Mouse (Mus musculus) midbrain, embryonic 16.5 days (tissue): Measurements from ENCODE around the gene Cdc42se2. TPM values are rescaled to one million over a fixed set of nuclear protein-coding genes. Genes with fewer than 3 reads are reported as not detected.

Source experiments
- ATAC-seq: fragments of 200-750 bp; cut with Nextera tagmentation; 2 replicates; pipeline ENCODE4 v1.8.0; 2017; ENCODE audit warnings: moderate TSS enrichment
- H3K27ac ChIP-seq: fragments of 300-500 bp; sonication (generic); 2 replicates; pipeline ENCODE4 v1.5.1; 2014; ENCODE audit warnings: mild to moderate bottlenecking, low read length, mixed read lengths
- H3K27me3 ChIP-seq: fragments of 300-500 bp; sonication (generic); 2 replicates; pipeline ENCODE4 v1.6.1; 2014; ENCODE audit warnings: low read depth, low read length, mixed read lengths; ENCODE audit not compliant: control insufficient read depth, insufficient read depth
- H3K36me3 ChIP-seq: fragments of 300-500 bp; sonication (generic); 2 replicates; pipeline ENCODE4 v1.6.1; 2014; ENCODE audit warnings: mild to moderate bottlenecking, low read length, moderate library complexity, mixed read lengths; ENCODE audit not compliant: control insufficient read depth, insufficient read depth
- H3K4me1 ChIP-seq: fragments of 300-500 bp; sonication (generic); 2 replicates; pipeline ENCODE4 v1.6.1; 2014; ENCODE audit warnings: mild to moderate bottlenecking, low read length, mixed read lengths; ENCODE audit not compliant: control insufficient read depth, insufficient read depth
- H3K4me2 ChIP-seq: fragments of 300-500 bp; sonication (generic); 2 replicates; pipeline ENCODE4 v1.6.1; 2014; ENCODE audit warnings: mild to moderate bottlenecking, low read length, mixed read lengths
- H3K4me3 ChIP-seq: fragments of 300-500 bp; sonication (generic); 2 replicates; pipeline ENCODE4 v1.5.1; 2014; ENCODE audit warnings: low read depth, mild to moderate bottlenecking, low read length, moderate library complexity, mixed read lengths
- H3K9ac ChIP-seq: fragments of 300-500 bp; sonication (generic); 2 replicates; pipeline ENCODE4 v1.6.1; 2014; ENCODE audit warnings: low read depth, low read length, mixed read lengths
- H3K9me3 ChIP-seq: fragments of 300-500 bp; sonication (generic); replicated peaks from 2 replicates; pipeline ENCODE4 v1.6.1; 2014; ENCODE audit warnings: mild to moderate bottlenecking, low read length, mixed read lengths; ENCODE audit not compliant: control insufficient read depth, poor library complexity, severe bottlenecking
- WGBS: fragments of 180-500 bp; shearing (Covaris S2); extraction: QIAGEN DNeasy Blood & Tissue Kit; methylation state at CpG from one replicate; pipeline ENCODE4 v1.1.7; 2014; 5-methylcytosine and 5-hydroxymethylcytosine counted together
- polyA plus RNA-seq: library from polyadenylated mRNA; unstranded; fragments of >200 nt; fragmentation: Nextera tagmentation; extraction: Ambion mirVana; gene quantifications from 2 replicates; pipeline ENCODE4 v1.2.1, GENCODE M21; 2015

The Cdc42se2 gene
- polyA plus RNA-seq, result 144 and 153 TPM in 2 replicates

DNA sequence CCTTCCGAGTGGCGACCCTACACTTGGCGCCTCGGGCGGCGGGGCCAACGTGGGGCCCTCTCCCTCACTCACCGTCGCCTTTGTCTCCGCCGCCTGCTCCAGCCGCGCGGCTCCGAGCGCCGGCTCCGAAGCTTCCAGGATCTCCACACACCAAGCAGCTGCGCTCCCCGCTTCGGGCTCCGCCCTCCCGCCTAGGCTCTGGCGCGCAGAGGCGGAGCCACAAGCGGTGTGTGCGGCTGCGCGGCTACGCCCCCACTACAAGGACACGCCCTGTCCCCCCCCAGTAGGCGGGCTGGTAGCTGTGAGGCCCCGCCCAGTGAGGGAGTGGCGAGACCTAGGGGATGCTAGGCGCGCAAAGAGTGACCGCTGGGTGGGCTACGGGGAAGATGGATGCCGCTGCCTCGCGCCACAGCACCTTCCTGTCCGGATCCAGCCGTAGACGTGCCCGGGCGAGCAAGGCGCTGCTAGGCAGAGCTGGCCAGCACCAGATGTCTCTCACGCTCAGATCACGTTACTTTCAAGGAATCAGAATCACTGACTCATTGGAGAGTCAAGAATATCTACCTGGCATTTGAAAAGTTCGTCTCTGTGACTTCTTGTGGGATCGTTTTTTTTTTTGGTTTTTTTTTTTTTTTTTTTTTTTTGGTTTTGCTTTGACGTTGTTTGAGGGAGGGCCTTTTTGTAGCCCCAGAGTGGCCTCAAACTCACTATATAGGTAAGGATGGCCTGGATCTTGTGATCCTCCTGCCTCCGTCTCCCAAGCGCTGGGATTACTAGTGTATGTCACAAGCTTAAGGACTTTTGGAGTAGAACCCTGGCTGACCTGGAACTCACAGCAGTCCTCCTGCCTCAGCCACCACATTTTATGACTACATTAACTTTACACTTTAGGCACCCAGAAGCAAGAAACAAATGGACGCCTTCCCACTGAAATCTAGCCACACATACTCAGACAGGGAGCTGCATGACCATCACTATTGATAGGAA lies at the start of gene Cdc42se2:
Gene Cdc42se2, minus strand, starts transcription at position 188 of the 987 bp plus-strand sequence.
- 3% methylated on average over 55 of the region's 56 CpGs for WGBS
- peaks cover 21% of the 10 kb centered on the region for H3K4me1 ChIP-seq
- ATAC-seq, result peak; percentile 99
- H3K4me3 ChIP-seq, result peak within 1 kb of the TSS; percentile 80
- peak within 1 kb of the TSS; percentile 97 for H3K27ac ChIP-seq
- H3K36me3 ChIP-seq, result no peaks in the 10 kb centered on the region
- H3K9ac ChIP-seq, result peak within 1 kb of the TSS; percentile 94
- no peaks in the 10 kb centered on the region for H3K27me3 ChIP-seq
- no peaks in the 10 kb centered on the region for H3K9me3 ChIP-seq
- peak within 1 kb of the TSS; percentile 61 for H3K4me2 ChIP-seq

DNA sequence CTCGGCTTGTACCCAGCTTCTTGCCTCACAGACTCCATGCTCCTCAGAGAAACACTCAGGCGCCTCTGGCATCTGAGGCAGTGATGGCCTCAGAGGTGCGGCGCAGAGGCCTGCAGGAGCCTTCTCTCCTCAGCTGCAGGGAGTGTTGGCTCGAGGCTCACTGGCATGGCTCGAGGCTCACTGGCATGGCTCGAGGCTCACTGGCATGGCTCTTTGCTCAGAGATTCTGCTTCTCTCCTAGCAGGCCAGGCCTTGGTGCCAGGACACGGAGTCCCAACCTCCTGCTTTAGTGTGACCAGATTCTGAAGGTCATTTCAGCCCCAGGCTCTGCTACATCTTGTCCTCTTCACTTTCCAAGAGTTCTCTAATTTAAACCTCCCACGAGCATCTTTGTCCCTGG lies 48.6 kb upstream of the Cdc42se2 start:
- H3K4me1 ChIP-seq, result no peaks in the 10 kb centered on the region
- 0 out of 2 replicates have a peak overlapping the region, but pooled peaks have one; percentile 7 for H3K9ac ChIP-seq
- H3K4me3 ChIP-seq, result no peak overlapping the region
- no peaks in the 10 kb centered on the region for H3K9me3 ChIP-seq
- ATAC-seq, result no peak
- H3K4me2 ChIP-seq, result no peak overlapping the region
- no peaks in the 10 kb centered on the region for H3K36me3 ChIP-seq
- WGBS, result 83% methylated on average over 9 of the region's 9 CpGs
- no peak overlapping the region for H3K27ac ChIP-seq
- H3K27me3 ChIP-seq, result no peaks in the 10 kb centered on the region

DNA sequence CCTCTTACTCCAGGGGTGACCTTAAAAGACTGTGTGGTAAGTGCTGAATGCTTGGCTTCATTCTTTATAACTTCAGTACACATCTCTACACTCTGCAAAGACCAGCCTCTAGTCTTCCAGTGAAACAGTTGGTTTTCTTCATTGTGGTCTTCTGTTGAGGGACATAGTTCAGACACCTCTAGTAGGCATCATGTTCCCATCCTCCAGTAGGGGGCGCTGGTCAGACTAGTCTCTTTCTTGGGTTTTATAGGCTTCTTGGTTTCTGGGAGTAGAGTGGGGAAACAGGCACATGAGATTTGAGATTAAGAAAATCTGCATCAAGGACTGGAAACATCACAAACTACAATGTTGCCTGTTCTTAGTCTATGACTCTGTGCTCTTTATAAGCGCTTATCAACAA lies 47.1 kb upstream of the Cdc42se2 start:
- 55% methylated on average over 2 of the region's 2 CpGs for WGBS
- Histone ChIP-seq H3K9me3 (no peaks in the 10 kb centered on the region), H3K36me3 (no peaks in the 10 kb centered on the region), H3K4me3 (no peak overlapping the region), H3K4me1 (no peaks in the 10 kb centered on the region), H3K9ac (no peak overlapping the region), H3K27ac (no peak overlapping the region), H3K4me2 (no peak overlapping the region), H3K27me3 (no peaks in the 10 kb centered on the region)
- ATAC-seq, result no peak

DNA sequence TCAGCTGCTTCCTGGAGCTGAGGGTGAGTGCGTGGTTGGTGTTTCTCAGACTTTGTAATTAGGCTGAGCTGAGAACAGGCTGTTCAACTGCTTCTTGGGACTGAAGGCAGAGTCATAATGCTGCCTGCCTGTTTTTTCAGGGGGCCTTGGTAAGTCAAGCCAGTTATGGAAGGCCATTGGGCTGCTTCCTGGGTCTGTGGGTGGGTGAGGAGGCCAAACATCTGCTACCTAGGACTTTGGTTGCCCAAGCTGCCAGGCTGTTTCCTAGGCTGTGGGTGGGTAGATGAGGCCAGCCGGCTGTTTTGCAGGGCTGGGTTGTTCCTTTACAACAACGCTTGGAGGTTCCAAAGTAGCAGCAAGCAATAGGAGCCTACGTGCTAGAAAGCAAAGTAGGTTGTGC lies 46.4 kb upstream of the Cdc42se2 start:
- H3K4me2 ChIP-seq, result no peak overlapping the region
- no peaks in the 10 kb centered on the region for H3K27me3 ChIP-seq
- no peak overlapping the region for H3K4me3 ChIP-seq
- WGBS, result 97% methylated on average over 4 of the region's 4 CpGs
- no peak overlapping the region for H3K9ac ChIP-seq
- H3K36me3 ChIP-seq, result no peaks in the 10 kb centered on the region
- no peak overlapping the region for H3K27ac ChIP-seq
- no peaks in the 10 kb centered on the region for H3K9me3 ChIP-seq
- H3K4me1 ChIP-seq, result no peaks in the 10 kb centered on the region
- no peak for ATAC-seq

DNA sequence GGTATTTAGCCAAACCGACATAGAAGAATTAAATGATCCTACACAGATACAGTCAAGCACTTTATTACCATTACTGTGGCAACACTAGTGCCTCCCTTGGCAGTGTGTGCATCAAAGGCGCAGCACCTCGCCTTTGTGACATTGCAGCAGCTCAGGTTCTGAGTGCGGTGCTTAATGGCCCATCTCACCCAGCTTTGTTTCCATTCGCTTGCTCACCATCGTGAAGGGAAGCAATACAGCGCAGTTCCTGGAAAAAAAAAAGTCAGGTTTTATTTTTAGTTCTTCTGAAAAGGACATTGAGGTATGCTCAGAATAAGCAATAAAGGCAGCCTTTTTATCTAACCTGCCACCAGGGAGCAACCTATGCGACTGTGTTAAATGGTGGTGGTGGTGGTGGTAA lies 39.3 kb upstream of the Cdc42se2 start:
- 82% methylated on average over 8 of the region's 8 CpGs for WGBS
- Histone ChIP-seq H3K36me3 (no peaks in the 10 kb centered on the region), H3K9ac (no peak overlapping the region), H3K9me3 (no peaks in the 10 kb centered on the region), H3K27me3 (no peaks in the 10 kb centered on the region), H3K4me1 (no peaks in the 10 kb centered on the region), H3K4me2 (no peak overlapping the region), H3K4me3 (no peak overlapping the region), H3K27ac (no peak overlapping the region)
- ATAC-seq, result no peak

DNA sequence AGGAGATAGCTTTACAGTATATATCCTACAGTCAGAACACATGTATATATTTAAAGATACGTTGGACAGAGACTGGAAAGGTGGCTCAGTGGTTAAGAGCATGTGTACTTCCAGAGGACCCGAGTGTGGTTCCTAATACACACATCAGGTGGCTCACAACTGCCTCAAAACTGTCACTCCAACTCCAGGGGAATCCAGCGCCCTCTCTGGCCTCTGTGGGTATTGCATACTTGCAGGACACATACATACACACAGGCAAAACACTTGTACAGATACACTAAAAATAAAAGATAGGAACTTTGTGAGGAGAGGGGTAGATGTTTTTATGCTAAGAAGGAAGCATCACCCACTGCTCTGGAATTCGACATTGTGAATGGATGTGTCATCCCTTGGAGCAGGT lies 38.3 kb upstream of the Cdc42se2 start:
- H3K27me3 ChIP-seq, result no peaks in the 10 kb centered on the region
- WGBS, result 83% methylated on average over 4 of the region's 4 CpGs
- ATAC-seq, result no peak
- H3K27ac ChIP-seq, result no peak overlapping the region
- H3K9ac ChIP-seq, result no peak overlapping the region
- no peaks in the 10 kb centered on the region for H3K9me3 ChIP-seq
- no peak overlapping the region for H3K4me2 ChIP-seq
- H3K36me3 ChIP-seq, result no peaks in the 10 kb centered on the region
- no peaks in the 10 kb centered on the region for H3K4me1 ChIP-seq
- no peak overlapping the region for H3K4me3 ChIP-seq

DNA sequence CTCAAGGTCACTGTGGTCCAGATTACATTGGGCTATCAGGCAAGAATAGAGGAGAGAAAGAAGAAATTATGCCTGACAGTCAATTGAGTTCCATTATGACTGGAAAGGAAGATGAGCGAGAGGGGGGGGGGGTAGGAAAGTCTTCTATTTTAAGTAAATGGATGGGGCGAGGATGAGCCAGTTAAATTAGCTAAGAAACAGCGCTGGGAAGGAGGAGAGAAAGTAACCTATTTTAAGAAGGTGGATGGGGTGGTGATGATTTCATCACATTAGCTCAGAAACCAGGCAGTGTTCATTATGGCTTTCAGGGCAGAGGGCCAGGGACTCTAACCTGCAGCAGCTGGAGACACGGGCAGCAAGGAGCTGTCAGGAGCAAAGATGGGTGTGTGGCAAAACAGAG lies 36.0 kb upstream of the Cdc42se2 start:
- no peak overlapping the region for H3K4me3 ChIP-seq
- no peak overlapping the region for H3K9ac ChIP-seq
- no peaks in the 10 kb centered on the region for H3K27me3 ChIP-seq
- no peak for ATAC-seq
- H3K4me2 ChIP-seq, result no peak overlapping the region
- no peak overlapping the region for H3K27ac ChIP-seq
- no peaks in the 10 kb centered on the region for H3K4me1 ChIP-seq
- no peaks in the 10 kb centered on the region for H3K36me3 ChIP-seq
- H3K9me3 ChIP-seq, result no peaks in the 10 kb centered on the region
- WGBS, result 80% methylated on average over 4 of the region's 4 CpGs

DNA sequence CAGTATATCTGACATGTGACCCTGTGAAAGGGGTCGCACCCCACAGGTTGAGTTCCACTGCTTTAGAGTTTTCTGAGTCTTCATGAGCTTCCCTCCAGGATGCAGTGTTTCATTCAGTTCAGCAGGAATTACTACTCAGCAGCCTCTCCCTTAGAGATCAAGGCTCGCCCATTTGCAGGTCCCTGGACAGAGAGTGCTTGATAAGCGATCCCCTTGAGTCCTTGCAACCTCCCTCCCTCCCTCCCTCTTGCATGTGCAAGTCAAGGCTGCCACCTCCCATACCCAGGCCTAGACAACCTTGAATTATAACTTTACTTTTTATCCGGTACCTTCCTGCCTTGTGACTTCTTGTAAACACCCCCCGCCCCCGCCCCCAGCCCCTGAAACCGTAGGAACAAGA lies 32.0 kb upstream of the Cdc42se2 start:
- Histone ChIP-seq H3K4me2 (no peak overlapping the region), H3K9ac (no peak overlapping the region), H3K9me3 (no peaks in the 10 kb centered on the region), H3K27me3 (no peaks in the 10 kb centered on the region), H3K36me3 (no peaks in the 10 kb centered on the region), H3K27ac (no peak overlapping the region), H3K4me1 (no peaks in the 10 kb centered on the region), H3K4me3 (no peak overlapping the region)
- 74% methylated on average over 7 of the region's 7 CpGs for WGBS
- no peak for ATAC-seq

DNA sequence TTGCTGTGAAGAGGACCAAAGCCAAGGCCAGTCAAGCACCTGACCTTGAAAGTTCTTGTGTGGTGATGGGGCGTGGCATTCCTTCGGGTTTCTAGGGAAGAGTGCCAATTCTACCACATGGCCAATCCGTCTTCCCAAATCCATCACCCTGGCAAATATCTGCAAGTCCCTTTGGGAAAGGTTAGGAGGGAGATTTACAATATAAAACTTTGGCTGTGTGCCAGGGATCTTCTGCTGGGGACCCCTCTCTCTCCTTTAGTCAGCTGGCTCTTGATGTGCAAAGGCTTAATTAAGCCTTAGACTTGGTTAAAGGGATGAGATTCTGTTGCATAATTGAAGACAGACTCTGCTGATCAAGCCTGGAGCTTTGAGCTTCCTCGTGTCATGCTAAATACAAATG lies 30.0 kb upstream of the Cdc42se2 start:
- Histone ChIP-seq H3K9ac (no peak overlapping the region), H3K4me1 (peaks cover 2% of the 10 kb centered on the region; the same call in 1 of the 2 replicates), H3K36me3 (no peaks in the 10 kb centered on the region), H3K27me3 (no peaks in the 10 kb centered on the region), H3K9me3 (no peaks in the 10 kb centered on the region), H3K4me2 (no peak overlapping the region), H3K27ac (no peak overlapping the region), H3K4me3 (no peak overlapping the region)
- WGBS, result 43% methylated on average over 4 of the region's 4 CpGs
- ATAC-seq, result no peak
